Mouse (Mus musculus): ENCODE data around the gene Trim56. TPM values are rescaled to one million over a fixed set of nuclear protein-coding genes. Genes with fewer than 3 reads are reported as not detected.

Gene Trim56
- 1.8 TPM in 2 replicates for polyA plus RNA-seq (2012; rRNA removed)

GRCm38 (mm10) chr5:137115866-137116847 lies at the start of gene Trim56:
Trim56 (minus strand) TSS chr5:137116209.

GRCm38 (mm10) chr5:137149272-137149882 lies 33.4 kb upstream of the Trim56 start, which contains the start of gene Muc3:
Muc3 (minus strand) TSS chr5:137149322.

DNA sequence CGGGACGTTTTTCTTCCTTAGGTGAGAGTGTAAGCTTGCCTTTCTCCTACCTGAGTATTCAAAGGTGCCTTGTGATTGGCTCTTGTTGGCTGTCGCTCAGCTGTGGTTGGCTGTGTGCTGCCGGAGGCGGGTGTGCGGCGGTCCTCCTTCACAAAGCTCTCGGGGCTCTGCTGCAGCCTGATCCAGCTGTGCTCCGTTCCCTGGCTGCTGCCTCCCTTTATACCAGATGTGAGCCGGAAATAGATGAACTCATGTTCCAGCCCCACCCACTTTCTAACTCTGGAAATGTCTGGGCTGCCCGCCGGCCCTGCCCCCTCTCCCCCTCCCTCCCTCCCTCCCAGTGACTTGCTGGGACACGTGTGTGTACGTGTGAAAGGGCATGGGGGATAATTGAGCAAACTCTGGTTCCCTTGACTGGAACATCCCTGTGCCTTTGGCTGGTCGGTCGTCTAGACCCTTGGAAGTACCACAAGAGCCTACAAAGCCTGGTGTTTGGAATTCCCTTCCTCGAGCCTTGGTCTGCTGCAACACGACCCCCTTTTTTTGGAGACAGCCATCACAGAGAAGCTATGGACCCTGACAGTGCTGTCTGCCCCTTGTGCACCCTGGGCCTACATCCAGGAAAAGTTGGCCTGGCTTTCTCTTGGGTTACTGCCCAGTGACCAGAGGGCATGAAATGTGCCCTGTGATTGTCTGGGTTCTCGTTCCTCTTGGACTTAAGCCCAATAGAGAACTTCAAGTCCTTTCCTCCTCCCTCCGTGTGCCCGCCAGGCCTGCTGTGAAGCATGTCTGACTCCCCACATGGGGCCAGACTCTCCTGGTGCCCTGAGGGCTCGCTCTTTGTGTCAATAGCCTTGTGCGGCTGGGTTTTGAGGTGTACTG lies 43.7 kb downstream of the Trim56 start, which contains the start of gene Serpine1:
TSS of gene Serpine1 (minus strand) at position 190 of the 882 bp plus-strand sequence.

Other genes with a start within 250 kb of the Trim56 start
- gene Col26a1, start 233.0 kb downstream of the Trim56 start, polyA plus RNA-seq (2012; rRNA removed) = 45.7 and 106 TPM in 2 replicates
- 53.9 and 61.0 TPM in 2 replicates for gene Ift22, start 208.1 kb downstream of the Trim56 start, polyA plus RNA-seq (2012; rRNA removed)
- gene Fis1, start 162.9 kb downstream of the Trim56 start, polyA plus RNA-seq (2012; rRNA removed) = 367 and 368 TPM in 2 replicates
- 0.60 and 0.66 TPM in 2 replicates for gene Cldn15, start 149.6 kb downstream of the Trim56 start, polyA plus RNA-seq (2012; rRNA removed)
- gene Plod3, start 129.2 kb downstream of the Trim56 start, polyA plus RNA-seq (2012; rRNA removed) = 87.0 and 99.5 TPM in 2 replicates
- 102 TPM in 2 replicates for gene Znhit1, start 128.2 kb downstream of the Trim56 start, polyA plus RNA-seq (2012; rRNA removed)
- gene Vgf, start 89.8 kb downstream of the Trim56 start, polyA plus RNA-seq (2012; rRNA removed) = 5.2 and 6.8 TPM in 2 replicates
- gene Ap1s1, start 70.1 kb downstream of the Trim56 start, polyA plus RNA-seq (2012; rRNA removed) = 178 and 202 TPM in 2 replicates
- gene Serpine1, start 43.9 kb downstream of the Trim56 start, polyA plus RNA-seq (2012; rRNA removed) = 2.2 and 3.3 TPM in 2 replicates
- not detected in 2 replicates for gene Muc3, start 33.1 kb upstream of the Trim56 start, polyA plus RNA-seq (2012; rRNA removed)
- 0.80 and 1.2 TPM in 2 replicates for gene Muc3a, start 96.2 kb upstream of the Trim56 start, polyA plus RNA-seq (2012; rRNA removed)
- gene Ache, start 171.3 kb upstream of the Trim56 start, polyA plus RNA-seq (2012; rRNA removed) = 16.9 and 25.6 TPM in 2 replicates
- gene Ufsp1, start 178.4 kb upstream of the Trim56 start, polyA plus RNA-seq (2012; rRNA removed) = 10.2 and 11.9 TPM in 2 replicates
- 270 and 293 TPM in 2 replicates for gene Srrt, start 191.5 kb upstream of the Trim56 start, polyA plus RNA-seq (2012; rRNA removed)
- gene Trip6, start 198.2 kb upstream of the Trim56 start, polyA plus RNA-seq (2012; rRNA removed) = 30.8 and 46.3 TPM in 2 replicates
- 27.5 and 30.6 TPM in 2 replicates for gene Slc12a9, start 217.4 kb upstream of the Trim56 start, polyA plus RNA-seq (2012; rRNA removed)
- 17.8 and 30.7 TPM in 2 replicates for gene Ephb4, start 233.9 kb upstream of the Trim56 start, polyA plus RNA-seq (2012; rRNA removed)

Measured in central nervous system, embryonic 14 days (tissue).